Mouse (Mus musculus): ENCODE data around the gene Prpf31.

The Prpf31 gene

GRCm38 (mm10) chr7:3629030-3629429, 755 bp upstream of the Prpf31 start:
- DNase-seq (ENCODE audit: low read depth, low spot score): no peak

GRCm38 (mm10) chr7:3630478-3630815, 662 bp downstream of the Prpf31 start:
- no peak for DNase-seq (ENCODE audit: low read depth, low spot score)

- no peak for DNase-seq (ENCODE audit: low read depth, low spot score)
Observed at GRCm38 (mm10) chr7:3643412-3643811, 13.6 kb downstream of the Prpf31 start.

- DNase-seq (ENCODE audit: low read depth, low spot score): no peak
Observed at GRCm38 (mm10) chr7:3643843-3644242, 14.1 kb downstream of the Prpf31 start.

GRCm38 (mm10) chr7:3644348-3644671, 14.5 kb downstream of the Prpf31 start:
- no peak for DNase-seq (ENCODE audit: low read depth, low spot score)

GRCm38 (mm10) chr7:3644672-3645487, 15.1 kb downstream of the Prpf31 start, which contains the start of gene Cnot3:
Cnot3 (plus strand) TSS chr7:3645268.
- DNase-seq (ENCODE audit: low read depth, low spot score): peak; percentile 97

GRCm38 (mm10) chr7:3645488-3646025, 15.8 kb downstream of the Prpf31 start:
- DNase-seq (ENCODE audit: low read depth, low spot score): no peak

GRCm38 (mm10) chr7:3646188-3646587, 16.4 kb downstream of the Prpf31 start:
- no peak for DNase-seq (ENCODE audit: low read depth, low spot score)

- no peak for DNase-seq (ENCODE audit: low read depth, low spot score)
Observed at GRCm38 (mm10) chr7:3646641-3647040, 16.9 kb downstream of the Prpf31 start.

- no peak for DNase-seq (ENCODE audit: low read depth, low spot score)
Observed at GRCm38 (mm10) chr7:3656966-3657365, 27.2 kb downstream of the Prpf31 start.

GRCm38 (mm10) chr7:3658578-3658977, 28.8 kb downstream of the Prpf31 start:
- DNase-seq (ENCODE audit: low read depth, low spot score): no peak

GRCm38 (mm10) chr7:3664524-3665214, 34.9 kb downstream of the Prpf31 start:
- no peak for DNase-seq (ENCODE audit: low read depth, low spot score)

- DNase-seq (ENCODE audit: low read depth, low spot score): peak; percentile 91
Observed at GRCm38 (mm10) chr7:3665215-3666114, 35.7 kb downstream of the Prpf31 start, which contains the start of gene Leng1. Leng1 (minus strand) TSS chr7:3665840.

GRCm38 (mm10) chr7:3666921-3667391, 37.2 kb downstream of the Prpf31 start:
- DNase-seq (ENCODE audit: low read depth, low spot score): no peak

- DNase-seq (ENCODE audit: low read depth, low spot score): peak; percentile 74
Observed at GRCm38 (mm10) chr7:3674507-3675227, 44.9 kb downstream of the Prpf31 start.

- DNase-seq (ENCODE audit: low read depth, low spot score): no peak
Observed at GRCm38 (mm10) chr7:3675228-3675548, 45.4 kb downstream of the Prpf31 start.

- no peak for DNase-seq (ENCODE audit: low read depth, low spot score)
Observed at GRCm38 (mm10) chr7:3676371-3676770, 46.6 kb downstream of the Prpf31 start.

- no peak for DNase-seq (ENCODE audit: low read depth, low spot score)
Observed at GRCm38 (mm10) chr7:3677342-3677741, 47.6 kb downstream of the Prpf31 start, which contains the start of gene Tmc4. Tmc4 (minus strand) TSS chr7:3677553.

GRCm38 (mm10) chr7:3683908-3684550, 54.2 kb downstream of the Prpf31 start:
- no peak for DNase-seq (ENCODE audit: low read depth, low spot score)

GRCm38 (mm10) chr7:3684698-3685097, 54.9 kb downstream of the Prpf31 start:
- DNase-seq (ENCODE audit: low read depth, low spot score): no peak

Data from embryo, embryonic 11.5 days (tissue).